Mouse (Mus musculus): ENCODE measurements around the gene Grin2d. TPM values are rescaled to one million over a fixed set of nuclear protein-coding genes. Genes with fewer than 3 reads are reported as not detected.

The Grin2d gene
- polyA plus RNA-seq, 1 experiment = 0.97 TPM

- Histone ChIP-seq H3K27ac (ENCODE audit: control insufficient read depth, insufficient read depth, low read depth, low read length, poor library complexity) (no peak overlapping the region), H3K4me1 (ENCODE audit: control insufficient read depth, insufficient read depth, low read length) (no peaks in the 10 kb centered on the region; the same call in 1 of the 2 replicates), H3K4me3 (replicated peaks; ENCODE audit: control insufficient read depth, low read depth, low read length) (no peak overlapping the region)
- TF ChIP-seq POLR2A (IDR thresholded peaks at IDR 0.05; ENCODE audit: borderline replicate concordance, control insufficient read depth, low read depth, low read length) = no peak
- no peak for TF ChIP-seq CTCF (IDR thresholded peaks at IDR 0.05; ENCODE audit: control insufficient read depth, insufficient read depth, low read length)
- 74% methylated on average over 2 of the region's 2 CpGs for WGBS
Measured at GRCm38 (mm10) chr7:45892651-45893050, 14.5 kb upstream of the Grin2d start.

GRCm38 (mm10) chr7:45887246-45887645 is 9.1 kb upstream of the Grin2d start:
- H3K4me3 ChIP-seq (replicated peaks; ENCODE audit: control insufficient read depth, low read depth, low read length) = no peak overlapping the region
- WGBS = 1% methylated on average over 3 of the region's 3 CpGs
- H3K27ac ChIP-seq (ENCODE audit: control insufficient read depth, insufficient read depth, low read depth, low read length, poor library complexity) = no peak overlapping the region
- TF ChIP-seq CTCF (IDR thresholded peaks at IDR 0.05; ENCODE audit: control insufficient read depth, insufficient read depth, low read length) (no peak), POLR2A (IDR thresholded peaks at IDR 0.05; ENCODE audit: borderline replicate concordance, control insufficient read depth, low read depth, low read length) (no peak)
- H3K4me1 ChIP-seq (ENCODE audit: control insufficient read depth, insufficient read depth, low read length) = no peaks in the 10 kb centered on the region

GRCm38 (mm10) chr7:45881011-45881410 is 2.8 kb upstream of the Grin2d start:
- TF ChIP-seq POLR2A (IDR thresholded peaks at IDR 0.05; ENCODE audit: borderline replicate concordance, control insufficient read depth, low read depth, low read length) (no peak), CTCF (IDR thresholded peaks at IDR 0.05; ENCODE audit: control insufficient read depth, insufficient read depth, low read length) (no peak)
- Histone ChIP-seq H3K27ac (ENCODE audit: control insufficient read depth, insufficient read depth, low read depth, low read length, poor library complexity) (no peak overlapping the region), H3K4me3 (replicated peaks; ENCODE audit: control insufficient read depth, low read depth, low read length) (no peak overlapping the region), H3K4me1 (ENCODE audit: control insufficient read depth, insufficient read depth, low read length) (no peaks in the 10 kb centered on the region; the same call in 1 of the 2 replicates)
- WGBS = 87% methylated on average over 2 of the region's 2 CpGs

DNA sequence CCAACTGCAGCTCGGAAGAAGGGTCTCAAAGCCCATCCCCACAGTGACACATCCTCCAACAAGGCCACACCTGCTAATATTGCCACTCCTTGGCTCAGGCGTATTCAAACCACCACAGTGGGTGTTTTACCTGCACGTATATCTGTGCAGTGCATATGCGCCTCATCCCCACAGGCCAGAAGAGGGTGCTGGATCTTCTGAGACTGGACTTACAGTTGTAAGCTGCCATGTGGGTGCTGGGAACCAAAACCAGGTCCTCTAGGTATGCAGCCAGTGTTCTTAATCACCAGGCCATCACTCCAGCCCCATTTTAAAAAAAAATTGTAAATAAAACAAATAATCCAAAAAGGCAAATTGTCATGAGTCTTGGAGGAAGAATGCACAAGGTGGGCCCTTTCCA is 2.4 kb upstream of the Grin2d start:
- Histone ChIP-seq H3K4me3 (replicated peaks; ENCODE audit: control insufficient read depth, low read depth, low read length) (no peak overlapping the region), H3K27ac (ENCODE audit: control insufficient read depth, insufficient read depth, low read depth, low read length, poor library complexity) (no peak overlapping the region), H3K4me1 (ENCODE audit: control insufficient read depth, insufficient read depth, low read length) (no peaks in the 10 kb centered on the region; the same call in 1 of the 2 replicates)
- 95% methylated on average over 4 of the region's 4 CpGs for WGBS
- TF ChIP-seq POLR2A (IDR thresholded peaks at IDR 0.05; ENCODE audit: borderline replicate concordance, control insufficient read depth, low read depth, low read length) = no peak
- TF ChIP-seq CTCF (IDR thresholded peaks at IDR 0.05; ENCODE audit: control insufficient read depth, insufficient read depth, low read length) = no peak

DNA sequence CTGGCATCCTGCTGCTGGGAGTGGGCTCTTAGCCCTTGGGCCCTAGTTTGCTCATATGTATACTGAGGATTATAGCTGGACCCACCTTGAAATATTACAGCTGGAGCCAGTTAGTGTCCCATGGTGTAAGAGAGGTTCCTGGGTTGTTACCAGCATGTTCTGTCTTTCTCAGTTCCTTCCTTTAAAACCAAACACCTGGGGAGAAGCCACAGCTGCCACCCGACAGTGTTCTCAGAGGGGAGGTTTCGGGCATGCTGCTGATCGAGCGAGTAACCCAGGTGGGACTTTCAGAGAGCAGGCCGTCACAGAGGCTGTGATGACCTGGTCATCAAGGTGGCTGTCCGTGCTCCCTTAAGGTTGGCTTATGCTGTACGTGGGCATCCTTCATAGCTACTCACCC is 1.3 kb downstream of the Grin2d start:
- WGBS = 87% methylated on average over 7 of the region's 7 CpGs
- TF ChIP-seq CTCF (IDR thresholded peaks at IDR 0.05; ENCODE audit: control insufficient read depth, insufficient read depth, low read length) = no peak
- no peak for TF ChIP-seq POLR2A (IDR thresholded peaks at IDR 0.05; ENCODE audit: borderline replicate concordance, control insufficient read depth, low read depth, low read length)
- Histone ChIP-seq H3K4me3 (replicated peaks; ENCODE audit: control insufficient read depth, low read depth, low read length) (no peak overlapping the region), H3K4me1 (ENCODE audit: control insufficient read depth, insufficient read depth, low read length) (peaks cover 2% of the 10 kb centered on the region; the same call in 1 of the 2 replicates), H3K27ac (ENCODE audit: control insufficient read depth, insufficient read depth, low read depth, low read length, poor library complexity) (no peak overlapping the region)

GRCm38 (mm10) chr7:45873061-45873947 is 4.9 kb downstream of the Grin2d start:
- TF ChIP-seq POLR2A (IDR thresholded peaks at IDR 0.05; ENCODE audit: borderline replicate concordance, control insufficient read depth, low read depth, low read length) = no peak
- peak; percentile 1; the same call in 1 of the 2 replicates for TF ChIP-seq CTCF (IDR thresholded peaks at IDR 0.05; ENCODE audit: control insufficient read depth, insufficient read depth, low read length)
- 1% methylated on average over 28 of the region's 28 CpGs for WGBS
- H3K4me1 ChIP-seq (ENCODE audit: control insufficient read depth, insufficient read depth, low read length) = peaks cover 2% of the 10 kb centered on the region; the same call in 1 of the 2 replicates

DNA sequence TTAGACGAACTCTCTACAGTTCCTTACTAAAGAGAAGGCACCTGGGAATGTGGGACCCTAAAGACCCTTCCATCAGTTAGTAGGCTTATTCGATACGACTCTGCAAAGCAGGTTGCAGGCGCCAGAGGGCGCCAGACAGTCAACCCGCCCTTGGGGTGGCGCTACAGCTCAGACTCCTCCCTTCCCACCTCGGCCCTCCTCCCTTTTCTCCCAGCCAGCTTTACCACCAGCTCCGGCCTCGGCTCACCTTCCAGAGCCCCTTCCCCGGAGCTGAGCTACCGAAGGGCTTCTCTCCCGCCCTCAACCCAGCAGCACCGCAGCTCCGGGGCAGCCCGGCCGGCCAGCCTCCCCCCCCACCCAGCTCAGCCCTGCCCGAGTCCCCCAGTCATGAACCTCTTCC is 5.6 kb downstream of the Grin2d start, which contains the start of gene Kdelr1:
TSS of gene Kdelr1 (plus strand) at position 149 of the 400 bp plus-strand sequence.
- WGBS = 0% methylated on average over 18 of the region's 18 CpGs
- peak; percentile 99 for TF ChIP-seq CTCF (IDR thresholded peaks at IDR 0.05; ENCODE audit: control insufficient read depth, insufficient read depth, low read length)
- TF ChIP-seq POLR2A (IDR thresholded peaks at IDR 0.05; ENCODE audit: borderline replicate concordance, control insufficient read depth, low read depth, low read length) = peak; percentile 74; the same call in 1 of the 2 replicates
- H3K27ac ChIP-seq (ENCODE audit: control insufficient read depth, insufficient read depth, low read depth, low read length, poor library complexity) = peak within 1 kb of the TSS; percentile 82
- peaks cover 2% of the 10 kb centered on the region; the same call in 1 of the 2 replicates for H3K4me1 ChIP-seq (ENCODE audit: control insufficient read depth, insufficient read depth, low read length)
- H3K4me3 ChIP-seq (replicated peaks; ENCODE audit: control insufficient read depth, low read depth, low read length) = peak within 1 kb of the TSS; percentile 91

More at GRCm38 (mm10) chr7:45873061-45873947, 4.9 kb downstream of the Grin2d start:
- Histone ChIP-seq H3K27ac (ENCODE audit: control insufficient read depth, insufficient read depth, low read depth, low read length, poor library complexity) (peak overlapping the region; percentile 82), H3K4me3 (replicated peaks; ENCODE audit: control insufficient read depth, low read depth, low read length) (peak overlapping the region; percentile 91)

GRCm38 (mm10) chr7:45870282-45871058 is 7.7 kb downstream of the Grin2d start:
- 3% methylated on average over 29 of the region's 30 CpGs for WGBS
- TF ChIP-seq CTCF (IDR thresholded peaks at IDR 0.05; ENCODE audit: control insufficient read depth, insufficient read depth, low read length) = no peak
- no peak for TF ChIP-seq POLR2A (IDR thresholded peaks at IDR 0.05; ENCODE audit: borderline replicate concordance, control insufficient read depth, low read depth, low read length)
- Histone ChIP-seq H3K4me3 (replicated peaks; ENCODE audit: control insufficient read depth, low read depth, low read length) (no peak overlapping the region), H3K4me1 (ENCODE audit: control insufficient read depth, insufficient read depth, low read length) (peaks cover 2% of the 10 kb centered on the region; the same call in 1 of the 2 replicates), H3K27ac (ENCODE audit: control insufficient read depth, insufficient read depth, low read depth, low read length, poor library complexity) (no peak overlapping the region)
